Mouse (Mus musculus) lung, postnatal 0 days (tissue): ENCODE measurements at regions not wholly inside any gene's neighbourhood (a gene's known extent, or its start where the extent isn't known, plus 50 kb on each side); places are given as distances from the start of the nearest gene placed in this dataset.

Experiments used
- CTCF ChIP-seq: IDR thresholded peaks from 2 replicates; pipeline ENCODE4 v1.5.1; 2016; ENCODE audit warnings: antibody characterized with exemption, mild to moderate bottlenecking
- EP300 ChIP-seq: IDR thresholded peaks from 2 replicates; pipeline ENCODE4 v1.6.1; 2016; ENCODE audit warnings: antibody characterized with exemption, mild to moderate bottlenecking, control low read depth

DNA sequence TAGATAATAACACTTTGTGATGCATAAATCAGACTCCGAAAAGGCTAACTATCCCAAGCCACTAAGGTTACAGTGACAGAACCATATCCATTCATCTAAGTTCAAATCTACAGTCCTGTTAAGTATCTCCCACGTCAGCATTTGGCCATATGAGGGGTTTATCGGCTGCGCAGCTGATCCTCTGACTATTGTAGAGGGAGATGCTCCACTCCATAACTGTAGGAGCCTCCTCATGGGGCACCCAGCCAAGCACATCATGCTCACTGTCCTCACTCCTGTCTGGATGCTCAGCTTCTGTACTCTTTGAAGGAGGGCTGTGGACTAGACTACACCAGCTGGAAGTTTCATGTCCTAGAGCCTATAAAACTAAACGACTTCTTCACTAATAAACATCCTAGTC is 337.2 kb downstream of the Bckdhb start:
- no peak for TF ChIP-seq CTCF
- TF ChIP-seq EP300: no peak
